Mouse (Mus musculus): ENCODE results near the gene Tnfrsf1b. TPM values are rescaled to one million over a fixed set of nuclear protein-coding genes. Genes with fewer than 3 reads are reported as not detected.

Gene Tnfrsf1b
- polyA plus RNA-seq, 1 experiment from 2014 or later, result 2.4 TPM

- Histone ChIP-seq H3K4me1 (ENCODE audit: control insufficient read depth, insufficient read depth, low read length) (no peaks in the 10 kb centered on the region; the same call in 1 of the 2 replicates), H3K4me2 (no peak overlapping the region), H3K27ac (ENCODE audit: low read depth, low read length) (no peak overlapping the region), H3K9ac (ENCODE audit: low read length) (no peak overlapping the region), H3K27me3 (ENCODE audit: control insufficient read depth, insufficient read depth, low read length) (no peaks in the 10 kb centered on the region), H3K9me3 (ENCODE audit: control insufficient read depth, low read length) (no peaks in the 10 kb centered on the region), H3K4me3 (ENCODE audit: low read depth, low read length) (no peak overlapping the region), H3K36me3 (ENCODE audit: control insufficient read depth, insufficient read depth, low read length) (no peaks in the 10 kb centered on the region)
- 89% methylated on average over 5 of the region's 5 CpGs for WGBS
- no peak for DNase-seq (ENCODE audit: low spot score, missing footprints)
- ATAC-seq (ENCODE audit: low FRiP score), result no peak
These were observed 14.9 kb downstream of the Tnfrsf1b start for GRCm38 (mm10) chr4:145231732-145232131.

DNA sequence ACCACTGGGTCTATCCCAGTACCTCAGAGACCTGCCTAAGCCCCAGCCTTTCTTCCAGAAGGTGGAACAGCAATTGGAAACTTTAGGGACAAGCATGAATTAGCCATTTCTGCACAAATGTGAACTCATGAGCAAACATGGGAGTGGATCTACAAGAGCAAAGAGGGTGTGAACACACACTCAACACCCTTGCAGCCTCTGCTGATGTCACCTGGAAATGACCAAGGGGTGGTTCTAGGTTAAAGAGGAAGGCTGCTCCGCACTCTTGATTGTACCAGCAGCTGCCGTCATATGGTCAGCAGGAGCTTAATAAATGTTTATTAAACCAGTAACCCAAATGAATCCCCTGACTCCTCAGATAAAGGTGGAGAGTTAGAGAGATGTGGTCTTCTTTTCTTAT is 16.0 kb downstream of the Tnfrsf1b start:
- no peak overlapping the region for H3K4me2 ChIP-seq
- WGBS, result 88% methylated on average over 2 of the region's 2 CpGs
- H3K9me3 ChIP-seq (ENCODE audit: control insufficient read depth, low read length), result no peaks in the 10 kb centered on the region
- H3K9ac ChIP-seq (ENCODE audit: low read length), result no peak overlapping the region
- no peaks in the 10 kb centered on the region for H3K36me3 ChIP-seq (ENCODE audit: control insufficient read depth, insufficient read depth, low read length)
- ATAC-seq (ENCODE audit: low FRiP score) (no peak), DNase-seq (ENCODE audit: low spot score, missing footprints) (peak; percentile 1)
- no peak overlapping the region for H3K27ac ChIP-seq (ENCODE audit: low read depth, low read length)
- no peaks in the 10 kb centered on the region for H3K27me3 ChIP-seq (ENCODE audit: control insufficient read depth, insufficient read depth, low read length)
- no peak overlapping the region for H3K4me3 ChIP-seq (ENCODE audit: low read depth, low read length)
- no peaks in the 10 kb centered on the region; the same call in 1 of the 2 replicates for H3K4me1 ChIP-seq (ENCODE audit: control insufficient read depth, insufficient read depth, low read length)

GRCm38 (mm10) chr4:145229524-145230163 is 17.0 kb downstream of the Tnfrsf1b start:
- 88% methylated on average over 5 of the region's 5 CpGs for WGBS
- Histone ChIP-seq H3K27ac (ENCODE audit: low read depth, low read length) (no peak overlapping the region), H3K36me3 (ENCODE audit: control insufficient read depth, insufficient read depth, low read length) (no peaks in the 10 kb centered on the region), H3K4me2 (no peak overlapping the region), H3K9me3 (ENCODE audit: control insufficient read depth, low read length) (no peaks in the 10 kb centered on the region), H3K4me1 (ENCODE audit: control insufficient read depth, insufficient read depth, low read length) (no peaks in the 10 kb centered on the region; the same call in 1 of the 2 replicates), H3K9ac (ENCODE audit: low read length) (no peak overlapping the region), H3K4me3 (ENCODE audit: low read depth, low read length) (no peak overlapping the region), H3K27me3 (ENCODE audit: control insufficient read depth, insufficient read depth, low read length) (no peaks in the 10 kb centered on the region)
- no peak for ATAC-seq (ENCODE audit: low FRiP score)
- peak; percentile 6 for DNase-seq (ENCODE audit: low spot score, missing footprints)

- Histone ChIP-seq H3K4me1 (ENCODE audit: control insufficient read depth, insufficient read depth, low read length) (no peaks in the 10 kb centered on the region; the same call in 1 of the 2 replicates), H3K27me3 (ENCODE audit: control insufficient read depth, insufficient read depth, low read length) (no peaks in the 10 kb centered on the region), H3K9ac (ENCODE audit: low read length) (no peak overlapping the region), H3K9me3 (ENCODE audit: control insufficient read depth, low read length) (no peaks in the 10 kb centered on the region), H3K4me3 (ENCODE audit: low read depth, low read length) (no peak overlapping the region), H3K4me2 (no peak overlapping the region), H3K27ac (ENCODE audit: low read depth, low read length) (no peak overlapping the region), H3K36me3 (ENCODE audit: control insufficient read depth, insufficient read depth, low read length) (no peaks in the 10 kb centered on the region)
- peak; percentile 26 for DNase-seq (ENCODE audit: low spot score, missing footprints)
- WGBS, result 94% methylated on average over 6 of the region's 6 CpGs
- no peak for ATAC-seq (ENCODE audit: low FRiP score)
These were observed 17.6 kb downstream of the Tnfrsf1b start for GRCm38 (mm10) chr4:145229051-145229450.

DNA sequence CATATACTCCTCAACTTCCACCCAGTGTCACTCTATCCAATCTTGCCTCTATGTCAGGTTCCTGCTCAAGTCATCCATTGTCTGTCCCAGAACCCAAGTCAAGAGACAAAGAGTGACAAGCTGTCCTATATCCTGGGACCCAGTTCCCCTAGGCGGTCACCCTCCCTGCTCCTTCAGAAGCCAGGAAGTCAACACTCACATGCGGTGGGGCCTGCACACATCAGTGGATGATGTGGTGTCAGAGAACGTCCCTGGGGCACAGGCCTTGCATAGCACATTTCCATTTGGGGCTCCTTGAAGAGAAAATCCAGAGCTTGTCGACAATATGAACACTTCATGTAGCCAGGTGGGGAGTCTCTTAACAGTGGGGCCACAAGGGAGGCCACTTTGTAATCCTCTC is 22.1 kb downstream of the Tnfrsf1b start:
- Histone ChIP-seq H3K4me2 (no peak overlapping the region), H3K9me3 (ENCODE audit: control insufficient read depth, low read length) (no peaks in the 10 kb centered on the region), H3K9ac (ENCODE audit: low read length) (no peak overlapping the region), H3K4me3 (ENCODE audit: low read depth, low read length) (no peak overlapping the region), H3K4me1 (ENCODE audit: control insufficient read depth, insufficient read depth, low read length) (no peaks in the 10 kb centered on the region), H3K36me3 (ENCODE audit: control insufficient read depth, insufficient read depth, low read length) (no peaks in the 10 kb centered on the region), H3K27ac (ENCODE audit: low read depth, low read length) (no peak overlapping the region), H3K27me3 (ENCODE audit: control insufficient read depth, insufficient read depth, low read length) (no peaks in the 10 kb centered on the region)
- DNase-seq (ENCODE audit: low spot score, missing footprints) (no peak), ATAC-seq (ENCODE audit: low FRiP score) (no peak)
- 91% methylated on average over 4 of the region's 4 CpGs for WGBS

DNA sequence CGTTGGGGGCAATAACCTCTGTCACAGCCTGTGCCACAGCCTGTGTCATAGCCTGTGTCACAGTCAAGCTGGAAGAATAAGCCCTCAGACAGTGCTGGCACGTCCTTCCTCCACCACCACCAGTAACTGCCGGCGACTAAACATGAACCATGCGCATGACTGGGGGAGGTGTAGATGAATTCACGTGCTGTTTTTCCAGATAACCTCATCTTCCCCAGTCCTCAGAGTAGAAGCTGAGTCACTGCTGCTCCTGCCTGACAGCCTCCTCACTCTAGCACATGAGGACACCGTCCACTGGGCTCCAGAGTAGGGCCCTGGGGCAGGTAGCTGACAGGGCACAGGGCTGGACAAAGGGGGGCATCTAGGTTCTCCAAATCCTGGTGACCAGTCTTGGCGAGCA is 24.6 kb downstream of the Tnfrsf1b start:
- Histone ChIP-seq H3K36me3 (ENCODE audit: control insufficient read depth, insufficient read depth, low read length) (no peaks in the 10 kb centered on the region), H3K4me3 (ENCODE audit: low read depth, low read length) (no peak overlapping the region), H3K27me3 (ENCODE audit: control insufficient read depth, insufficient read depth, low read length) (no peaks in the 10 kb centered on the region), H3K4me2 (no peak overlapping the region), H3K9me3 (ENCODE audit: control insufficient read depth, low read length) (no peaks in the 10 kb centered on the region), H3K4me1 (ENCODE audit: control insufficient read depth, insufficient read depth, low read length) (no peaks in the 10 kb centered on the region), H3K27ac (ENCODE audit: low read depth, low read length) (no peak overlapping the region), H3K9ac (ENCODE audit: low read length) (no peak overlapping the region)
- ATAC-seq (ENCODE audit: low FRiP score) (no peak), DNase-seq (ENCODE audit: low spot score, missing footprints) (peak; percentile 21)
- WGBS, result 85% methylated on average over 8 of the region's 8 CpGs

DNA sequence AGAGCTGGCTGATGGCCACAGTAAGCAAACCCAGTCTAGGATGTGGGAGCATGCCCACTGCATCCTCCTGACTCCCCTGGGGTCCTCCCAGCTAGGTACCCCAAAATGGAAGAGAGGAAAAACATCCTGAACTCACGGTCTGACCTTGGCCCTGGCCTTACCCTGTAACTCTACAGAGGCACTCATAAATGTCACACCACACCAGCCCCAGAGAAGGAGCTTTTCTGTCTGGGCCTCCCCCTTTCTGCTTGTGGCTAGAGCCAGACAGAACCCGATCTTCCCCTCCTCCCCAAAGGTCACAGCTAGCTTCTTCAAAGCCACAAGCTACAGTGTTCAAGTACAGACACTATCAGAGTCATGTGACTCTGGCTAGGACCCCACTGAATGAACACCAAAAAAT is 25.3 kb downstream of the Tnfrsf1b start:
- Histone ChIP-seq H3K27ac (ENCODE audit: low read depth, low read length) (no peak overlapping the region), H3K4me2 (no peak overlapping the region), H3K27me3 (ENCODE audit: control insufficient read depth, insufficient read depth, low read length) (no peaks in the 10 kb centered on the region), H3K4me3 (ENCODE audit: low read depth, low read length) (no peak overlapping the region), H3K9me3 (ENCODE audit: control insufficient read depth, low read length) (no peaks in the 10 kb centered on the region), H3K36me3 (ENCODE audit: control insufficient read depth, insufficient read depth, low read length) (no peaks in the 10 kb centered on the region), H3K4me1 (ENCODE audit: control insufficient read depth, insufficient read depth, low read length) (no peaks in the 10 kb centered on the region), H3K9ac (ENCODE audit: low read length) (no peak overlapping the region)
- WGBS, result 87% methylated on average over 2 of the region's 2 CpGs
- DNase-seq (ENCODE audit: low spot score, missing footprints) (peak; percentile 44), ATAC-seq (ENCODE audit: low FRiP score) (no peak)

- H3K4me3 ChIP-seq (ENCODE audit: low read depth, low read length), result no peak overlapping the region
- DNase-seq (ENCODE audit: low spot score, missing footprints), result peak; percentile 12
- 70% methylated on average over 1 of the region's 1 CpGs for WGBS
- H3K9ac ChIP-seq (ENCODE audit: low read length), result no peak overlapping the region
- H3K27ac ChIP-seq (ENCODE audit: low read depth, low read length), result no peak overlapping the region
- no peaks in the 10 kb centered on the region for H3K4me1 ChIP-seq (ENCODE audit: control insufficient read depth, insufficient read depth, low read length)
- no peak for ATAC-seq (ENCODE audit: low FRiP score)
- H3K9me3 ChIP-seq (ENCODE audit: control insufficient read depth, low read length), result no peaks in the 10 kb centered on the region
- no peaks in the 10 kb centered on the region for H3K36me3 ChIP-seq (ENCODE audit: control insufficient read depth, insufficient read depth, low read length)
- no peaks in the 10 kb centered on the region for H3K27me3 ChIP-seq (ENCODE audit: control insufficient read depth, insufficient read depth, low read length)
- H3K4me2 ChIP-seq, result no peak overlapping the region
These were observed 26.7 kb downstream of the Tnfrsf1b start for GRCm38 (mm10) chr4:145220001-145220400.

DNA sequence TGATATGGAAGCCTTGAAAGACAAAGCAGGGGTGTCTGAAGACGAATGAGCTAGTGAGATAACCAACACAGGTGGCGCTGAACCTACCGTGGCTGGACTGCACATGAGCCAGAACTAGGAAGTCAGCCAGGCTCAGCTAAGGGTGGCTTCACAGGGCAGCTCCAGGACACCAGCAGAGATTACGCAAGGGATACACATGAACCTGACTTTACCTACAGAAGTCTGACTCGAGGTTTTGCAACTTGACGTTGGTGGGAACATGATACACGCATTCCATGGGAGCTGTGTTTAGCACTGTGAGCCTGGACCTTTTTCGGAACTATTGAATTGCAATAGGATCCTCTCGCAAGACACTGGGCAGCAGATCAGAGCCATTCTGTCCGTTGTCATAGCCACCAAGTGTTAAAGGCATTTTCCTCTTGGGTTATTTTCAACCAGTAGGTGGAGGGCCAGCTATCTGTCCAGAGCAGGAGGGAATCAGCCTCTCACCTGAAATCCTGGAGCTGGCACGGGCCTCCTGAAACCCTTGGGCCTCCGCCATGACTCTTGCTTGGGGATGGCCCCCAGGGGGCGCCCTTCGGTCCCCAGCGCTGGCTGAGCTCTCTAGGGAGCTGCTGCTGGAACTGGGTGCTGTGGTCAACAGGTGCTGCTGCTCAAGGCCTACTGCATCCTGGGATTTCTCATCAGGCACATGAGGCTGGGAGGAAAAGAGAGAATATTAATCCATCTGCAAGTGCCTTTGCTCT is 27.3 kb downstream of the Tnfrsf1b start:
- Histone ChIP-seq H3K27me3 (ENCODE audit: control insufficient read depth, insufficient read depth, low read length) (no peaks in the 10 kb centered on the region), H3K9ac (ENCODE audit: low read length) (no peak overlapping the region), H3K4me2 (no peak overlapping the region), H3K4me1 (ENCODE audit: control insufficient read depth, insufficient read depth, low read length) (no peaks in the 10 kb centered on the region), H3K9me3 (ENCODE audit: control insufficient read depth, low read length) (no peaks in the 10 kb centered on the region), H3K4me3 (ENCODE audit: low read depth, low read length) (no peak overlapping the region), H3K36me3 (ENCODE audit: control insufficient read depth, insufficient read depth, low read length) (no peaks in the 10 kb centered on the region), H3K27ac (ENCODE audit: low read depth, low read length) (no peak overlapping the region)
- WGBS, result 66% methylated on average over 15 of the region's 15 CpGs
- no peak for ATAC-seq (ENCODE audit: low FRiP score)
- peak; percentile 77 for DNase-seq (ENCODE audit: low spot score, missing footprints)

Data from midbrain, embryonic 11.5 days (tissue).